Mouse (Mus musculus): Measurements from ENCODE around the gene Ppp1r21. TPM values are rescaled to one million over a fixed set of nuclear protein-coding genes. Genes with fewer than 3 reads are reported as not detected.

Ppp1r21 gene
- total and polyA plus RNA-seq, 3 experiments: 11.1 to 16.2 TPM; not detected in 1

DNA sequence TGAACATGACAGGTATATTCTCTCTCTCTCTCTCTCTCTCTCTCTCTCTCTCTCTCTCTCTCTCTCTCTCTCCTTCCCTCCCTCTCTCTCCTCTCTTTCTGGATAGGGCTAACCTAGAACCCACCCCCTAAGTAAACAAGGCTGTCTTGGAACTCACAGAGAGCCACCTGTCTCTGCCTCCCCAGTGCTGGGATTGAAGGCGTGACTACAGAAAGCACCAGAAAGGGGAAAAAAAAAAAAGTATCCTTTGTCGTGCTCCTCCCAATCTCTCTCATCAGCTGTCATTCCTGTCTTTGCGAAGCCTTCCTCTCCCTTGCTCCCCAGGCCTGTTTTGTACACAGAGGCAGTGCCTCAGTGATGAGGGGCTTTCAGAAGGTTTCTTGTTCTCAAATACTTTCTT is 19.9 kb upstream of the Ppp1r21 start:
- H3K9me3 ChIP-seq (replicated peaks; ENCODE audit: insufficient read depth, low read length): no peaks in the 10 kb centered on the region
- H3K79me2 ChIP-seq (ENCODE audit: control insufficient read depth, insufficient read depth, low read length, poor library complexity): no peaks in the 10 kb centered on the region
- H3K27me3 ChIP-seq (ENCODE audit: control insufficient read depth in 1 of 2, insufficient read depth in 2 of 2, low read length in 2 of 2): no peaks in the 10 kb centered on the region
- no peak for TF ChIP-seq USF1 (IDR thresholded peaks at IDR 0.05; ENCODE audit: low read depth, low read length)
- no peak for TF ChIP-seq POLR2AphosphoS2 (IDR thresholded peaks at IDR 0.05; ENCODE audit: low read length)
- TF ChIP-seq NELFE (IDR thresholded peaks at IDR 0.05; ENCODE audit: low read depth, low read length): no peak
- no peak for TF ChIP-seq CHD1 (IDR thresholded peaks at IDR 0.05; ENCODE audit: low read depth, low read length)
- TF ChIP-seq GABPA (IDR thresholded peaks at IDR 0.05; ENCODE audit: low read depth, low read length): no peak
- TF ChIP-seq E2F4 (IDR thresholded peaks at IDR 0.05; ENCODE audit: borderline replicate concordance, low read depth, low read length): no peak
- TF ChIP-seq MEF2A (IDR thresholded peaks at IDR 0.05; ENCODE audit: extremely low read depth, insufficient replicate concordance, low read depth, low read length, poor library complexity, severe bottlenecking): no peak
- no peak for TF ChIP-seq GATA1 (IDR thresholded peaks at IDR 0.05; ENCODE audit: low read depth, low read length)
- H3K27ac ChIP-seq (ENCODE audit: control insufficient read depth, low read depth, low read length): no peak overlapping the region
- no peak for DNase-seq (ENCODE audit: low read depth, low spot score)
- no peak overlapping the region for H3K9ac ChIP-seq (ENCODE audit: control insufficient read depth, low read depth, low read length, poor library complexity, severe bottlenecking)
- H3K4me3 ChIP-seq (ENCODE audit: control insufficient read depth in 1 of 2, insufficient read depth in 1 of 2, low read depth in 2 of 2, low read length in 2 of 2): no peak overlapping the region
- H3K4me1 ChIP-seq (ENCODE audit: control insufficient read depth in 1 of 2, insufficient read depth in 2 of 2, low read length in 2 of 2): peaks cover 0 to 3% of the 10 kb centered on the region in 2 experiments; a peak in 2 of 4 replicates
- H3K36me3 ChIP-seq (ENCODE audit: control insufficient read depth in 1 of 2, insufficient read depth in 2 of 2, low read length in 2 of 2): peaks cover 0 to 2% of the 10 kb centered on the region in 2 experiments; a peak in 1 of 4 replicates

DNA sequence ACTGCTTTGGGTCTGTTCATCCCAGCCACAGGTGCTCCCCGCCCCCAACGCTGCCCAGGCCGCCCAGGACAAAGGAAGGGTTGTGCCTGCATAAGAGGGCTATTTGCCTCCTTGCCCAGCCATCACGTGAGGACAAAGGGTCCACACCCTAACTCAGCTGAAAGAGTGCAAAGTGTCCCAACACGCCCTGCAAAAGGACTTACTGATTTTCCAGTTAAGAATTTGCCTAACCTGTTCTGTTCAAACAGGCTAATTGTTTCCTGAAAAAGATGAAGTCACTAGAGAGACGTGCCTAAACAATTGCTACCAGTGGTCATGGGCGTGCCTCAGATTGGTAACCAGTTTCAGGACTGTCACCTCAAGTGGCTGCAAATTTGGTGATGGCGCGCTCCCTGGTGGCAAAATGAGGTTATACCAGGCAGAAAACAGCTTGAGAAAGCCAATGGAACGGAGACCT is 18.8 kb upstream of the Ppp1r21 start:
- Histone ChIP-seq H3K27me3 (ENCODE audit: control insufficient read depth in 1 of 2, insufficient read depth in 2 of 2, low read length in 2 of 2) (no peaks in the 10 kb centered on the region), H3K9ac (ENCODE audit: control insufficient read depth, low read depth, low read length, poor library complexity, severe bottlenecking) (no peak overlapping the region), H3K27ac (ENCODE audit: control insufficient read depth, low read depth, low read length) (no peak overlapping the region), H3K9me3 (replicated peaks; ENCODE audit: insufficient read depth, low read length) (no peaks in the 10 kb centered on the region), H3K4me3 (ENCODE audit: control insufficient read depth in 1 of 2, insufficient read depth in 1 of 2, low read depth in 2 of 2, low read length in 2 of 2) (no peak overlapping the region), H3K4me1 (ENCODE audit: control insufficient read depth in 1 of 2, insufficient read depth in 2 of 2, low read length in 2 of 2) (peaks cover 0 to 3% of the 10 kb centered on the region in 2 experiments; a peak in 2 of 4 replicates), H3K79me2 (ENCODE audit: control insufficient read depth, insufficient read depth, low read length, poor library complexity) (no peaks in the 10 kb centered on the region), H3K36me3 (ENCODE audit: control insufficient read depth in 1 of 2, insufficient read depth in 2 of 2, low read length in 2 of 2) (peaks cover 0 to 2% of the 10 kb centered on the region in 2 experiments; a peak in 1 of 4 replicates)
- peak; percentile 94 for DNase-seq (ENCODE audit: low read depth, low spot score)
- TF ChIP-seq CHD1 (IDR thresholded peaks at IDR 0.05; ENCODE audit: low read depth, low read length): no peak
- TF ChIP-seq SIN3A (IDR thresholded peaks at IDR 0.05; ENCODE audit: low read length): peak; percentile 75
- peak; percentile 99 for TF ChIP-seq ZC3H11A (IDR thresholded peaks at IDR 0.05; ENCODE audit: low read depth, low read length)
- TF ChIP-seq CTCF (IDR thresholded peaks at IDR 0.05 in 2 of 3, conservative IDR thresholded peaks at IDR 0.05 in 1 of 3; ENCODE audit: control insufficient read depth in 1 of 3, insufficient read depth in 1 of 3, low read depth in 2 of 3, low read length in 3 of 3, poor library complexity in 1 of 3, severe bottlenecking in 1 of 3): peak; percentile 70 to 99 (median 85)
- no peak for TF ChIP-seq MEF2A (IDR thresholded peaks at IDR 0.05; ENCODE audit: extremely low read depth, insufficient replicate concordance, low read depth, low read length, poor library complexity, severe bottlenecking)
- 0 out of 2 replicates have a peak, but pooled peaks have one; percentile 32 for TF ChIP-seq JUND (IDR thresholded peaks at IDR 0.05; ENCODE audit: low read depth, low read length)
- 0 out of 2 replicates have a peak, but pooled peaks have one; percentile 9 for TF ChIP-seq RCOR1 (IDR thresholded peaks at IDR 0.05; ENCODE audit: low read depth, low read length)
- TF ChIP-seq GABPA (IDR thresholded peaks at IDR 0.05; ENCODE audit: low read depth, low read length): no peak
- TF ChIP-seq RAD21 (IDR thresholded peaks at IDR 0.05; ENCODE audit: low read depth, low read length): peak; percentile 99
- peak; percentile 98 for TF ChIP-seq SMC3 (IDR thresholded peaks at IDR 0.05; ENCODE audit: low read depth, low read length)

Measured in MEL (cell line).